Mouse (Mus musculus): Measurements from ENCODE around the gene Sbno2.

DNA sequence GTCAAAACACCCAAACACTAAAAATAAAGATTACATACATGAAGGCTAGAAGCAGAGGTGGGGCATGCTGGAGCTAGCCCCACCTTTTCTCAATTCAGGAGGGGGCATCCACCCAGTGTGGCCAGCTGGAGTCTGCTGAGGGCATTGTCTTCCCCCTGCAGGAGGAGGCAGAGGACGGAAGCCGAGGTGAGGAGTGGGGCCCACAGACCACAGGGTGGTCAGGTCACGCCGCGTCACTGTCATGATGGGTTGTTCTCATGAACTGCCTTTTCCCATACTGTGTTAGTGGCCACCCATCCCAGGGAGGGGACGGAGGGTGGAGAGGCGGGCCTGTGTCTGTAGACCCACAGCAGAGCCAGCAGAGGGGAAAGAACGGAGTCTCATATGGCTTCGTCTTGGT, 75.2 kb downstream of the Sbno2 start:
- TF ChIP-seq POLR2A (IDR thresholded peaks at IDR 0.05; ENCODE audit: insufficient read length, low read depth): no peak
- TF ChIP-seq USF1 (IDR thresholded peaks at IDR 0.05; ENCODE audit: low read depth): no peak
- no peak for TF ChIP-seq TCF12 (IDR thresholded peaks at IDR 0.05; ENCODE audit: insufficient read depth, poor library complexity, severe bottlenecking)
- TF ChIP-seq CEBPB (IDR thresholded peaks at IDR 0.05; ENCODE audit: insufficient read depth, poor library complexity, severe bottlenecking): no peak
- TF ChIP-seq MYOD1 (IDR thresholded peaks at IDR 0.05; ENCODE audit: control insufficient read depth in 1 of 3, insufficient read length in 2 of 3, low read depth in 2 of 3): no peak
- TF ChIP-seq MAX (IDR thresholded peaks at IDR 0.05; ENCODE audit: low read depth): no peak
- TF ChIP-seq MYOG (IDR thresholded peaks at IDR 0.05; ENCODE audit: control insufficient read depth in 1 of 3, insufficient read depth in 1 of 3, insufficient read length in 2 of 3, low read depth in 2 of 3): no peak
- TF ChIP-seq POLR2AphosphoS2 (IDR thresholded peaks at IDR 0.05; ENCODE audit: insufficient read length, low read depth): no peak
